Mouse (Mus musculus): ENCODE data around the gene Ppp1r3c.

The Ppp1r3c gene

DNA sequence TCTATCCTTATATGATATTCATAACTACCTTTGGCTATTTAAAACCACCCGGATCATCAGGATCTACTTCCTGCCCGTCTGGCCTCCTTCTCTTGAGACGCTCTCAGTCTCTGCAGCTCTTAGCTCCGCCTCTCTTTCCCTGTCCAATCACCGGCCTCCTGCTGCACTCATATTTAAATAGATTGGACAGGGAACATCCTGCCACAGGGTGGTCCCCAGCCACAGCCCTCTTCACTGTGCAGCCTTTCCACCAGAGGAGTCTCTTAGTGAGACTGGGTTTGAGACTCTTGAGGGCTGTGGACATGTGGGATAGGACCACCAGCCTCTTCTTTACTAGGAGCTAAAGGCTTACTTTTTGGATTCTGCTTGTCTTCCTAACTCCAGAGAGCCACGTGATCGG lies 20.2 kb downstream of the Ppp1r3c start:
- no peak for DNase-seq

GRCm38 (mm10) chr19:36715591-36715990 lies 20.9 kb downstream of the Ppp1r3c start:
- no peak for DNase-seq

DNA sequence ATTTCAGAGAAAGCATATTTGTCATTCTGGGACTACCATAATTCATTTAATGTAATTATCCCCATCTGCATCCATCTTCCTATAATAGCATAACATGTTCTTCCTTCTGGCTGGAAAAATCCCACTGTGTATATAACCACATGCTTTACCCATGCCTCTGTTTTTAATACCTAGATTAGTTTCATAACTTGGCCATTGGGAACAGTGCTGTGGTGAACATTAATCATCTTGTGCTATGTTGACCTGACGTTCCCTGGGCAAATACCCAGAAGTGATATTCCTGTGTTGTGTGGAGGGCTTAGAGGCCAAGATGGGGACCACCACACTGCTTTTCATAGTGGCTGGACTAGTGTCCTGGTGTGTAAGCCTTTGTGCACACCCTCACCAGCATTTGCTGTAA lies 22.0 kb downstream of the Ppp1r3c start:
- DNase-seq: no peak

- DNase-seq: no peak
Measured at GRCm38 (mm10) chr19:36713092-36713491, 23.4 kb downstream of the Ppp1r3c start.

DNA sequence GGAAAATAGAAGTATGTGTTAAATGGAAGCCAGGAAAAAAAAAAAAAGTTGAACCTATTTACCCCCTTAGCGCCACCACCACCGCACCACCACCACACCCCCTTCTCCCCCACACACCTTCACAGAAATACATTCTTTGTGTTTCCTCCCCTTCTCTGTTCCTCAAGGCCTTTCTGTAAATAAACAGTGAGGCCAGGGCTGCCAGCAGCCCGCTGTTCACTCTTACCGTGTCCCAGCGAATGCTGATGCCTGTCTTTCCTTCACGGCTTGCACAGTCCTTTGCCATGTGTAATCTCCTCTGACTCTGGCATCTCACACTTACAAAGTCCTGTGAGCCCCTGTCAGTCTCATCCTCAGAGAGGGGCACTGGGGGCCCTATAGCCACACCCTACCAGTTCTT lies 30.3 kb downstream of the Ppp1r3c start:
- no peak for DNase-seq

DNA sequence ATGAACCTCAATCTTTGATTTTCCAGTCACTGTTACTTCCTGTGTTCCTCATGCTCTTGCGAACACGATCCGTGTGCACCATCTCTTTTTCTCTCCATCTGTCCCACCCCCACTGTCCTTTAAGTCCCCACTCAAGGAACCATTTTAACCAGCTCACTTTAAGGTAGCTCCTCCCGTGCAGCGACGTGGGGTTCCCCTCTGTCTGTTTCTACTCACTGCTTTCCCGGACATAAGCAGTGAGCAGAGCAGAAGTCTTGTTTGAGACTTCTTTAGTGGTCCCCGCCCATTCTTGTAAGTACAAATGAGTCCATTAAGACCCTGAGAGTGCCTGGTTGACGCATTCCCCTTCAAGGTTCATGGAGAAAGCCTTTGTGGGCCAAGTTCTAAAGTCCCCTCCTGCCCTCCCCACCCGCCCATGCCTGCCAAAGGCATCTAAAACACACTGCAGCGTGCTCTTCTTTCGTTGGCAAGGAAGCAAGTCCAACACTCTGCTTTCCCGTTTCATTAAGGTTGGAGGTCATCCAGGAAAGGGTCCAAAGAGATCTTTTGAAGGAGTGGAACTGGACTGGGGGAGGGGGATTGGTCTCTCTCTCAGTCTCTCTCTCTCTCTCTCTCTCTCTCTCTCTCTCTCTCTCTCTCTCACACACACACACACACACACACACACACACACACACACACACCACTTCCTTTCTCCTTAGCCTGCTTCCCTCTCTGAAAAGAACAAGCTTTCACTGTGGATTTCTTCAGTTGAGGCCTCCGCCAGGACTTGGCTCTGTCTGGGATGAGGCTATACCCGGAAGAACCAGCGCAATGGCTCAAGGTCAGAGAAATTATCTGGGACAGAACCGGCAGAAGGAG lies 30.9 kb downstream of the Ppp1r3c start:
- DNase-seq: no peak

DNA sequence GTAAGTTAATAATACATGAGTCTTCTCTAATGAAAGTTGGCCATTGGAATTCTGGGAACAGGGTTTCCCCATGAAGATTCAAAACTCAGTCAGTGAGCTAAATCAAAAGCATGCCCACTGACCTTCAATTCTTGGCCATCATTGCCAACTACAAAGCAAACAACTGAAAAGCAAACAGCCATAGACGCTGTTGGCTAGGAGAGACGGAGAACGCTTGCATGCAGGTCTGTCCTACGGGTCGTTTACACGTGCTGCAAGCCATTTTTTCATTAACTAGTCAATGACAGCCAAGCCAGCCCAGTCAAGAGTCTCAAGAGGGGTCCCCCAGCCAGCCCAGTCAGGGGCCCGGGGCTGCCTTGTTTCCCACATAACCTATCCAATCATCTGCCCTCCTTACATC lies 31.7 kb downstream of the Ppp1r3c start:
- no peak for DNase-seq

- DNase-seq: no peak
Measured at GRCm38 (mm10) chr19:36701809-36702622, 34.4 kb downstream of the Ppp1r3c start.

DNA sequence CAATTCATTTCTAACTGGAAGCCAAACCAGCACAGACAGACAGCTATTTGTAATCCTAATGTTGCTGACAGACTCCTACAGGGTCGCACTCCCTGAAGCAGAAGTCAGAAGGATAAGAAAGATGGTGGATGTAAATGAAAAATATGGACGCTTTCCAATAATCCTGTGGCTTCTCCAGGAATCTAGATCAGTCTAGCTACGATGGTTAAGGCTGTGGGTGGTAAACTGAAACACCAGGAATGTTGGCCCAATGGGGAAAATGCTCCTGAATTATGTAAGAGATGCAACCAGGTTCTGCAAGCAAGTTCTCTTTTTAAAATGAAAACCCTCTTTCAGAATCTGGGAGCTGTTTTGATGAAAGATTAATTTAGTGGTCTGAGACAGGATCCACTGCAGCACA lies 35.1 kb downstream of the Ppp1r3c start:
- DNase-seq: no peak

DNA sequence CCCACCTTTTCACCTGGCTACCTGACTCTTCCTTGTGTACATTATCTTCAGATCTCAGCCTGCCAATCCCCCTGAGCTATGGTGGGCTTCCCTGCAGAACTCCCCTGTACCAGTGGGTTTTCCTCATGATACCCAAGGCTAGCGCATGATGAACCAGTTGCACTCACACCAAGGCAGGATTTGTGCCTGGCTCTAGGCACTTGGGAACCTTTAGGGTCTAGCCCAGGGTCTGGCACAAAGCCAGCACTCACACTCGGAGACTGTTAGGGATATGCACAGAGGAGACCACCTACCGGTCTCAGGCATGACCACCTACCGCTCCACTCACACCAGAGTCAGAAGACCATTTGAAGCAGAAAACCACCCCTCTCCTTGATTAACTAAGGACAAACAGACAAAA lies 35.5 kb downstream of the Ppp1r3c start:
- DNase-seq: no peak

- no peak for DNase-seq
Measured at GRCm38 (mm10) chr19:36699151-36699550, 37.3 kb downstream of the Ppp1r3c start.

DNA sequence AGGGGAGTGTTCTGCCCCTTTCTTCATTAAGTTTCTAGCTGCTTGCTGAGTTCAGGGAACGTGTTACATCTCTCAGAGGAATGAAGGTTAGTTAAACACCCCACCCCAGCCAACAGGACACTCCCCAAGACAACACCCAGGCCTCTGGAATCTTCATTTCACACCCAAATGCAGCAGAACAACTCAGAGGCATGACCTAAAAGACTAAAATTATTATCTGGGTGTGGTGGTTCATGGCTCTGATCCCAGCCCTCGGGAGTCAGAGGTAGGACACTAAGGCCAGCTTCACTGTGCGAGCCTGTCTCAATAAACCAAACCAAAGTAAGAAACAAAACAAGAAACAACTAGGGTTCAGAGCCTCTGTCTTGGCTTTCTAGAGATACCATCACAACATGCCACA lies 38.3 kb downstream of the Ppp1r3c start:
- DNase-seq: no peak

- no peak for DNase-seq
Measured at GRCm38 (mm10) chr19:36696601-36697122, 39.8 kb downstream of the Ppp1r3c start.

DNA sequence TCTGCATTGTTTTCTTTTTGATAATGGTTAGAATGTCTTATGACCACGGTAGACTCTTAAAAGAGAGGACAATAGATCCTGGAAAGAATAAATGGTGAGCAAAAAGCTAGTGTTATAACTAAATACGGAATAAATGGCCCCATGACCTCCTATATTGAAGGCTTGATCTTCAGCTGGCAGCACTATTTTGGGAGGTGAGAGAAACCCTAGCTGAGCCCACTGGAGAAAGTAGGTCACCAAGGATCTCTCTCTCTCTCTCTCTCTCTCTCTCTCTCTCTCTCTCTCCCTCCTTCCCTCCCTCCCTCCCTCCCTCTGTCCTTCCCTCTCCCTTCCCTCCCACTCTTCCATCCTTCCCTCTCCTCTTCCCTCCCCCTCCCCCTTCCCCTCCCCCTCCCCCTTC lies 42.9 kb downstream of the Ppp1r3c start:
- no peak for DNase-seq

GRCm38 (mm10) chr19:36691941-36692340 lies 44.5 kb downstream of the Ppp1r3c start:
- DNase-seq: no peak

DNA sequence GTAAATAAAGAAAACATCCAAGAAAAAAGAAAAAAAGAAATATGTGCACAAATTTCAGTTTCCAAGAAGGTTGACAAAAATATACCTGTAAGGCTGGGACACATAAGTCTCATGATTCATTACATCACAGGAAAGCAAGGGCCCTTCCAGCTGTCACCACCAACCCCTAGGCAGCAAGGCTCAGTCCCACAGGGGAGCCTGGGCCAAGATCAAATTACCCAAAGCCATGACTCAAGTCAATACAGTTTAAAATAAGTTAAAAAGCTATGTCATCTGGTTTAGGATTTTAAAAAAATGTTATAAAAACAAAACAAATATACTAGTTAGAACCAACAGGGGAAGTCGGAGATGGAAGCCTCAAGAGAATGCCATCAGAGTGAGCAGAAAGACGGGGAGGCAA lies 45.2 kb downstream of the Ppp1r3c start:
- DNase-seq: no peak

- no peak for DNase-seq
Measured at GRCm38 (mm10) chr19:36689205-36689604, 47.2 kb downstream of the Ppp1r3c start.

DNA sequence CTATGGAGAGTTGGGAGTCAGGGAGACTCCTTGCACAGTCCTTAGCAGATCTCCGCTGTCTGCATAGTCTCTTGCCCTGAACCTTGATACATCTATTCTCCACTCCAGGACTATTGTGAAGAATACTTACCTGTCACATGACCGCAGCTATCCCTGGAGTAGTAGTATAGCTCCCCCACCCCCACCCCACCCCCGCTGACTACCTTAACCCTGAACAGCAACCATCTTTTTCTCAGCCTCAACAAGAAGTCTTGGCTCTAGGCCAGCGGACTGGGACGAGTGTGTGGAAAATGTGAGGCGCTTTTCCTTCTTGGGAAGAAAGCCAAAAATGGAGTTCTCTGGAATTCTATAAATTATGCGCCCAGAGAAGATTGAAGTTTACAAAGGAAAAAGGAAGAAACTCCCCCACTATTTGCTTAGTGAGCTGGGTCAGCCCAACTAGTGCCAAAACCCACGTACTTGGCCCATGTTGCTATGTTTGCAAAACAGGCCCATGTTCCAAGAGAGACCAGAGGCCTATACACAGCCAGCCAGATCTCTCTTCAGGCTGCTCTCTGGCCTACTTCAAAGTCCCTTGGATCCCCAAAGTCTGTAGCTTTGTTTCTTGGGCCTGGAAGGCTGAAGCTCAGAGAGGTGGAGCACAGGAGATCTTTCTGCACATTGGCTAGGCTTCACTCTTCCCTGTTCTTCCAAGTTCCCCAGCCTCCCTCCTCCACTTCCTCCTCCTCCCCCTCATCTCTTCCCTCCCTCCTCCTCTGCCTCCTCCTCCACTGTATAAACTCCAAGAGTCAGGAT lies 48.4 kb downstream of the Ppp1r3c start:
- no peak for DNase-seq

DNA sequence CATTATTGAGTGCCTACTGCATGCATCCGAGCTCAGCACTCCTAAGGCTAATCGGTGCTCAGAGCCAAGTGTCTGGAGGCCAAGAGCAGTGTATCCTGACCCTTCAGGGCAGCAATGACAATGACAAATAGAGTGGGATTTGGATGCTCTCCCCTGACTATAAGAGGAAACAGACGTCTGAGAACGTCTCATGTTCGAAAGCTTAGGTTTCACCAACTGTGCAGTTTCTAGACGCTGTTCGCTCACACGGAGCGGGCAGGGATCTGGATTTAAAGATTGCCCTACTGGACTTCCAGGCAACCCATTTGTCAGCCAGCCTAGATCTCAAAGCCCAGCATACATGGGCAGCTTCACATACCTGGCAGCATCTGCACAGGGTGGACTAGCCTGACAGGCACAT lies 49.4 kb downstream of the Ppp1r3c start:
- DNase-seq: no peak

DNA sequence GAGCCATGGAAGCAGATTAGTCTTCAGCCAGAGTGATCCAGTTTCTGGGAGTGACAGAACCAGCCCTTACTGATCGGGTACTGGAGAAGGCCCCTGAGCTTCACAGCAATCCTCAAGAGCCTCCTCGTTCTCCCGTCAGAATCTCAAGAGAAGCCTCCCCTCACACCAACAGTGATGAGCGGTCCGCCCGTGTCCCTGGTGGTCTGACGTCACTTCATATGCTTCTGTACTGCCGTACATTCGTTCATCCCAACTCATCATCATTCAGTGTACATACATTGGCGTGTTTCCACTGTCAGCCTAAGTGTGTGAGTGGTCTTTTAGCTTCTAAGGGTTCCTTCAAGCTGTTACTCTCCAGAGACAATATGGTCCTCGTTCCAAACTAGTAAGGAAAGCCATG lies 50.4 kb downstream of the Ppp1r3c start:
- no peak for DNase-seq

DNA sequence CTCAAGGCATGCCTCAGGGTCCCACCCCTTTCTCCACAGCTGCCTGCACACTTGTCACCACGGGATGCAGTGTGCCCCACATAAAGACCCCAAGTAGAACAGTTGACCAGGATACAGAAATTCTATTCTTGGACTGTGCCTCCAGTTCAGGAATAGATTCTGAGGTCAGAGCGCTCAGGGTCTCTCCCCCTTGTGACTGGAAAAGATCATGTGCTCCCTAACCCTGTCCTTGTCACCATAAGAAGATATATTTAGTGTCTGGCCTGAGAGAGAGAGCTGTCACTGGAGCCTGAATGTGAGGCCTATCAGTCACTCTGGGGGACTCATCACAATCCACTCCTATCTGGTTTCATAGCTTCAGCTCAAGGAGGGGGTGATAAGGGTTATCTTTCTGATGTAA lies 53.9 kb downstream of the Ppp1r3c start:
- no peak for DNase-seq

All from B cell, adult 2 months (primary cell).